Mouse (Mus musculus) stomach, embryonic 14.5 days (tissue): ENCODE results near the gene Lcn12. TPM values are rescaled to one million over a fixed set of nuclear protein-coding genes. Genes with fewer than 3 reads are reported as not detected.

Experiments
- ATAC-seq: fragments of 200-750 bp; cut with Nextera tagmentation; 2 replicates; pipeline ENCODE4 v1.8.0; 2017; ENCODE audit warnings: low read depth, moderate TSS enrichment; ENCODE audit not compliant: insufficient number of reproducible peaks, insufficient read depth, low FRiP score
- H3K27ac ChIP-seq: fragments of 300-500 bp; sonication (generic); 2 replicates; pipeline ENCODE4 v1.5.1; 2014; ENCODE audit warnings: mild to moderate bottlenecking, low read length, moderate library complexity, mixed read lengths
- H3K27me3 ChIP-seq: fragments of 300-500 bp; sonication (generic); 2 replicates; pipeline ENCODE4 v1.6.1; 2014; ENCODE audit warnings: low read length, control low read depth, mixed read lengths; ENCODE audit not compliant: control insufficient read depth, insufficient read depth
- H3K36me3 ChIP-seq: fragments of 300-500 bp; sonication (generic); 2 replicates; pipeline ENCODE4 v1.6.1; 2014; ENCODE audit warnings: mild to moderate bottlenecking, control low read depth, low read length, moderate library complexity, mixed read lengths; ENCODE audit not compliant: control insufficient read depth, insufficient read depth
- H3K4me1 ChIP-seq: fragments of 300-500 bp; sonication (generic); 2 replicates; pipeline ENCODE4 v1.6.1; 2014; ENCODE audit warnings: low read length, control low read depth, mixed read lengths; ENCODE audit not compliant: control insufficient read depth, insufficient read depth
- H3K4me2 ChIP-seq: fragments of 300-500 bp; sonication (generic); replicated peaks from 2 replicates; pipeline ENCODE4 v1.6.1; 2014; ENCODE audit warnings: low read depth, low read length, control low read depth
- H3K4me3 ChIP-seq: fragments of 300-500 bp; sonication (generic); 2 replicates; pipeline ENCODE4 v1.5.1; 2014; ENCODE audit warnings: low read depth, low read length, control low read depth
- H3K9ac ChIP-seq: fragments of 300-500 bp; sonication (generic); replicated peaks from 2 replicates; pipeline ENCODE4 v1.6.1; 2014; ENCODE audit warnings: low read depth, mild to moderate bottlenecking, control low read depth, low read length, moderate library complexity, mixed read lengths
- H3K9me3 ChIP-seq: fragments of 300-500 bp; sonication (generic); 2 replicates; pipeline ENCODE4 v1.6.1; 2016; ENCODE audit warnings: low read depth, low read length, control low read depth; ENCODE audit not compliant: control insufficient read depth
- WGBS: fragments of 180-500 bp; shearing (Covaris S2); extraction: QIAGEN DNeasy Blood & Tissue Kit; methylation state at CpG from one replicate; pipeline ENCODE4 v1.1.7; 2014; 5-methylcytosine and 5-hydroxymethylcytosine counted together
- polyA plus RNA-seq: library from polyadenylated mRNA; unstranded; fragments of >200 nt; fragmentation: Nextera tagmentation; extraction: Ambion mirVana; gene quantifications from 2 replicates; pipeline ENCODE4 v1.2.1, GENCODE M21; 2014

The Lcn12 gene
- polyA plus RNA-seq, 1 experiment from 2014 or later = not detected

DNA sequence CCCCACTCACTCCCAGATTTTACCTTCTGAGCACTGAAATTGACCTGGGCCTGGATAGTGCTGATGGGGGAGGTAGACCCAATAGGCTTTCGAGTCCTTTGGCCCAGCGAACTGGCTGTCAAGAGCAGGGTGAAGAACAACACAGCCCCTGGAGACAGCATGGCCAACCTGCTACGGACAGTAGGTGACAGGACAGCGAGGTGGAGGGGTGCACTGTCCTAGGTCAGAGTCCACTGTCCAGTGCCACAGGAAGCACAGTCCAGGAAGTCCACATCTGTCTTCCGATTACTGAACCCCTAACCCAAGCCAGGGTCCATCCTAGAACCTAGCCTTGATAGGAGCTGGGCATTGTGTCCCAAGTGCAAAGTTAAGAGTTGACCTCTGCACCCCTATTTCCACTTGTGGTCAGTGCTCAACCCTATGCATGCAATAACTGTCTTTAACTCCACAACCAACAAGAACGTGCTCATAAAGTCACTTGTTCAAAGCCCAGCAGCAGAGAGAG lies 6.4 kb upstream of the Lcn12 start:
- Histone ChIP-seq H3K36me3 (peaks cover 11% of the 10 kb centered on the region), H3K27ac (peak overlapping the region; percentile 6; the same call in 1 of the 2 replicates), H3K9ac (no peak overlapping the region; the same call in 1 of the 2 replicates), H3K27me3 (no peaks in the 10 kb centered on the region), H3K4me2 (peak overlapping the region; percentile 44), H3K9me3 (no peaks in the 10 kb centered on the region), H3K4me3 (peak overlapping the region; percentile 84), H3K4me1 (peaks cover 8% of the 10 kb centered on the region)
- no peak for ATAC-seq
- 64% methylated on average over 6 of the region's 6 CpGs for WGBS

- Histone ChIP-seq H3K27ac (no peak overlapping the region), H3K4me3 (no peak overlapping the region), H3K4me2 (no peak overlapping the region), H3K4me1 (peaks cover 8% of the 10 kb centered on the region), H3K9me3 (no peaks in the 10 kb centered on the region), H3K27me3 (no peaks in the 10 kb centered on the region), H3K9ac (no peak overlapping the region), H3K36me3 (peaks cover 4% of the 10 kb centered on the region; the same call in 1 of the 2 replicates)
- 72% methylated on average over 15 of the region's 15 CpGs for WGBS
- no peak for ATAC-seq
These were observed 5.1 kb upstream of the Lcn12 start for GRCm38 (mm10) chr2:25498622-25499478.

- H3K27me3 ChIP-seq = no peaks in the 10 kb centered on the region
- no peak overlapping the region for H3K9ac ChIP-seq
- no peaks in the 10 kb centered on the region for H3K36me3 ChIP-seq
- H3K27ac ChIP-seq = no peak overlapping the region
- no peak overlapping the region for H3K4me2 ChIP-seq
- H3K4me3 ChIP-seq = no peak overlapping the region
- no peaks in the 10 kb centered on the region for H3K9me3 ChIP-seq
- H3K4me1 ChIP-seq = peaks cover 8% of the 10 kb centered on the region
- 54% methylated on average over 6 of the region's 6 CpGs for WGBS
- ATAC-seq = no peak
These were observed 4.3 kb upstream of the Lcn12 start for GRCm38 (mm10) chr2:25497846-25498575.

DNA sequence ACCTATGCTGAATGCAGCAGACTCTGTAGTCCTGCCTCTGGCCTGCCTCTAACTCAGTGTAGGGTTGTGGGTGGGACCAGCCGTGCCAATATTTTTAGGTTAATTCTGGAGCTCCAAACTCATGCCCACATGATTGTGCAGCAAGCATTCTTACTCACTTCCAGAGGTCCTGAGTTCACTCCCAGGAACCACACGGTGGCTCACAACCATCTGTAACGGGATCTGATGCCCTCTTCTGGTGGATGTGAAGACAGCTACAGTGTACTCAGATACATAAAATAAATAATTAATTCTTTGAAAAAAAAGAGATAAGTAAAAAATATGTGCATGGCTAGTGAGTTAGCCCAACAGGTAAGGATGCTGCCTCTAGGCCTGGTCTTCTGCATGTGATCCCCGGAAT lies 2.8 kb upstream of the Lcn12 start:
- Histone ChIP-seq H3K4me2 (no peak overlapping the region), H3K9me3 (no peaks in the 10 kb centered on the region), H3K27me3 (no peaks in the 10 kb centered on the region), H3K4me1 (peaks cover 2% of the 10 kb centered on the region), H3K36me3 (no peaks in the 10 kb centered on the region), H3K27ac (no peak overlapping the region), H3K4me3 (no peak overlapping the region), H3K9ac (no peak overlapping the region)
- no peak for ATAC-seq
- 48% methylated on average over 4 of the region's 4 CpGs for WGBS

GRCm38 (mm10) chr2:25492988-25493387 lies 723 bp downstream of the Lcn12 start:
- no peaks in the 10 kb centered on the region for H3K9me3 ChIP-seq
- H3K27me3 ChIP-seq = no peaks in the 10 kb centered on the region
- H3K4me3 ChIP-seq = no peak overlapping the region
- 83% methylated on average over 5 of the region's 5 CpGs for whole genome bisulfite sequencing
- no peaks in the 10 kb centered on the region for H3K4me1 ChIP-seq
- H3K9ac ChIP-seq = no peak overlapping the region
- H3K36me3 ChIP-seq = no peaks in the 10 kb centered on the region
- no peak overlapping the region for H3K27ac ChIP-seq
- no peak overlapping the region for H3K4me2 ChIP-seq
- no peak for ATAC-seq

- Histone ChIP-seq H3K9me3 (no peaks in the 10 kb centered on the region), H3K27me3 (no peaks in the 10 kb centered on the region), H3K4me3 (no peak overlapping the region), H3K27ac (no peak overlapping the region), H3K36me3 (no peaks in the 10 kb centered on the region), H3K4me2 (no peak overlapping the region), H3K9ac (no peak overlapping the region), H3K4me1 (no peaks in the 10 kb centered on the region)
- 76% methylated on average over 7 of the region's 7 CpGs for WGBS
- no peak for ATAC-seq
These were observed 5.0 kb downstream of the Lcn12 start for GRCm38 (mm10) chr2:25488671-25489068.

DNA sequence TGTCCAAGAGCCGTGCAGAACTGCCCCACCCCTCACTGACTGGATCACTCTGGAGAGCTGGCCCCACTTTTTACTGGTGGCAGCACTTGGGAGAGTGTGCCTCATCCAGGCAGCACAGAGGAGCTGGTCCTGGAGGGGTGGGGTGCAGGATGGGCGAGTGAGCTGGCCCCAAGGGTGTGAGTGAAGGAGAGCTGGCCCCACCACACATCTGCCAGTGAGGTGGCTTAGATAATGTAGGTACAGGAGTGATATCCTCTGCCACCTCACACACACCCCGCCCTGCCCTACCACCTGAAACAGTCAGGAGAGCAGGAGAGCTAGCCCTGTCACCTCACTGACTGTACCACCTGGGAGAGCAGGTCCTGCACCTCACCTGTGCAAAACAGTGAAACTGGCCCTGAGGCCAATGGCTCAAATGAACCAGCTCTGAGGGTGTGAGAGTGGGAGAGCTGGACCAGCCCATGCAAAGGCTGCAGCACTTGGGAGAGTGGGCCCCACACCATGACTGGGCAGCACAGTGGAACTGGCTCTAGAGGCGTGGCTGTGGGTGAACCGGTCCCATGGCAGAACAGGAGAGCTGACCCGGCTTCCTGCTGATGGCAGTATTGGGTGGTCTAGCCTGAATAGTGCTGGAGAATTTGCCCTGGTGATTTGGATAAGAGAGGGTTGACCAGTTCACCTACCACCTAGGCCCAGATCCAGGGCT lies 5.6 kb downstream of the Lcn12 start:
- ATAC-seq = no peak

More for the DNA sequence above, 5.6 kb downstream of the Lcn12 start:
- H3K9ac ChIP-seq = no peak overlapping the region
- H3K4me1 ChIP-seq = no peaks in the 10 kb centered on the region
- no peak overlapping the region for H3K27ac ChIP-seq
- H3K4me2 ChIP-seq = no peak overlapping the region
- no peaks in the 10 kb centered on the region for H3K27me3 ChIP-seq
- no peaks in the 10 kb centered on the region for H3K36me3 ChIP-seq
- WGBS = 66% methylated on average over 6 of the region's 6 CpGs
- no peak overlapping the region for H3K4me3 ChIP-seq
- no peaks in the 10 kb centered on the region for H3K9me3 ChIP-seq
